Mouse (Mus musculus) large intestine, adult 2 months (tissue): ENCODE data around the gene Fancl. TPM values are rescaled to one million over a fixed set of nuclear protein-coding genes. Genes with fewer than 3 reads are reported as not detected.

Experiments
- DNase-seq: peaks from one replicate; pipeline ENCODE4 v3.0.0-alpha.2; 2012; ENCODE audit warnings: low read depth, low spot score
- WGBS: fragments of 180-500 bp; shearing (Covaris S2); methylation state at CpG from one replicate; pipeline ENCODE4 v1.1.7; 2018; 5-methylcytosine and 5-hydroxymethylcytosine counted together
- polyA plus RNA-seq: library from polyadenylated mRNA; depleted of rRNA; stranded (reverse); fragments of >200 nt; gene quantifications from 2 replicates; pipeline ENCODE4 v1.2.3, GENCODE M21; 2012; rRNA removed

Fancl gene
- polyA plus RNA-seq, 1 experiment, result 1.9 TPM

GRCm38 (mm10) chr11:26481691-26482242, 95.8 kb downstream of the Fancl start:
- DNase-seq, result no peak
- WGBS, result 67% methylated on average over 3 of the region's 3 CpGs

- 31% methylated on average over 12 of the region's 12 CpGs for WGBS
These were observed 104.0 kb downstream of the Fancl start for GRCm38 (mm10) chr11:26489761-26490466.

GRCm38 (mm10) chr11:26495951-26496350, 110.0 kb downstream of the Fancl start:
- no peak for DNase-seq
- 88% methylated on average over 5 of the region's 5 CpGs for WGBS

More at GRCm38 (mm10) chr11:26489761-26490466, 104.0 kb downstream of the Fancl start:
- no peak for DNase-seq

- DNase-seq, result no peak
These were observed 127.7 kb downstream of the Fancl start for GRCm38 (mm10) chr11:26513683-26514082.

- WGBS, result 71% methylated on average over 2 of the region's 2 CpGs
These were observed 130.2 kb downstream of the Fancl start for GRCm38 (mm10) chr11:26516086-26516485.

GRCm38 (mm10) chr11:26518991-26519390, 133.1 kb downstream of the Fancl start:
- WGBS, result 84% methylated on average over 3 of the region's 3 CpGs

More at GRCm38 (mm10) chr11:26516086-26516485, 130.2 kb downstream of the Fancl start:
- no peak for DNase-seq

More at GRCm38 (mm10) chr11:26518991-26519390, 133.1 kb downstream of the Fancl start:
- DNase-seq, result no peak

Other genes starting within 250 kb of the Fancl start
- not detected in 2 replicates for gene 5730522E02Rik, start 175.4 kb upstream of the Fancl start, polyA plus RNA-seq
- not detected in 2 replicates for gene Gm6899, start 207.1 kb downstream of the Fancl start, polyA plus RNA-seq
- gene Vrk2, start 207.9 kb downstream of the Fancl start, polyA plus RNA-seq, result 2.1 and 2.2 TPM in 2 replicates